Comparison of ENCODE assay signal across 17 mouse cellular contexts in genomic region chr11:67538557-67538956, GRCm38 (mm10).
A peak's percentile ranks its signal among the peaks of the same experiment; 100 is the strongest.
DNase-seq lines count a peak whose midpoint lies in the region; ATAC-seq and TF ChIP-seq lines count a peak whose summit lies in the region.
"Had no signal": no experiment of that assay in that cellular context is flagged by ENCODE, and none has a peak within 500 bp of the region (broad histone marks: within the 10 kb centered on the region; RNA-seq: fewer than 3 reads in every experiment).

No protein-coding gene starts in this region.

- no peak overlapping the region for H3K9ac ChIP-seq in limb, embryonic 14.5 days (ENCODE audit: low read depth, low read length, severe bottlenecking)
- no peak overlapping the region for H3K9ac ChIP-seq in limb, embryonic 15.5 days
- H3K9ac ChIP-seq in stomach, embryonic 15.5 days = no peak overlapping the region
- H3K9ac ChIP-seq in hindbrain, embryonic 12.5 days = no peak overlapping the region
- no peak overlapping the region for H3K9ac ChIP-seq in kidney, embryonic 14.5 days (ENCODE audit: low read depth, low read length)
- H3K9ac ChIP-seq: limb, embryonic 12.5 days; liver, postnatal 0 days; midbrain, embryonic 15.5 days had no signal

- ATAC-seq in limb, embryonic 14.5 days (ENCODE audit: low FRiP score, low read depth) = no peak
- no peak for ATAC-seq in limb, embryonic 15.5 days (ENCODE audit: insufficient number of reproducible peaks, low FRiP score, low TSS enrichment, low read depth)
- ATAC-seq in stomach, embryonic 15.5 days (ENCODE audit: insufficient read depth, low FRiP score, low read depth) = no peak; the same call in 1 of the 2 replicates
- no peak for ATAC-seq in hindbrain, embryonic 12.5 days (ENCODE audit: low FRiP score)
- no peak for ATAC-seq in kidney, embryonic 14.5 days (ENCODE audit: low FRiP score, low TSS enrichment)
- ATAC-seq: liver, postnatal 0 days; midbrain, embryonic 15.5 days; Patski had no signal

- WGBS in limb, embryonic 14.5 days = 75% methylated on average over 6 of the region's 6 CpGs
- WGBS in limb, embryonic 10.5 days = 82% methylated on average over 6 of the region's 6 CpGs
- WGBS in limb, embryonic 15.5 days = 61% methylated on average over 6 of the region's 6 CpGs
- WGBS in stomach, embryonic 15.5 days = 64% methylated on average over 6 of the region's 6 CpGs
- 85% methylated on average over 6 of the region's 6 CpGs for WGBS in hindbrain, embryonic 12.5 days
- 77% methylated on average over 6 of the region's 6 CpGs for WGBS in kidney, embryonic 14.5 days

- TF ChIP-seq POLR2A in limb, embryonic 14.5 days (IDR thresholded peaks at IDR 0.05; ENCODE audit: borderline replicate concordance, extremely low read depth, insufficient read depth, insufficient read length) = no peak

- no peak overlapping the region for H3K4me2 ChIP-seq in limb, embryonic 14.5 days (replicated peaks; ENCODE audit: low read depth, low read length, severe bottlenecking)
- H3K4me2 ChIP-seq in limb, embryonic 15.5 days = no peak overlapping the region
- no peak overlapping the region for H3K4me2 ChIP-seq in stomach, embryonic 15.5 days
- H3K4me2 ChIP-seq in hindbrain, embryonic 12.5 days (replicated peaks) = no peak overlapping the region
- H3K4me2 ChIP-seq in kidney, embryonic 14.5 days (replicated peaks; ENCODE audit: low read depth, low read length) = no peak overlapping the region
- H3K4me2 ChIP-seq: limb, embryonic 12.5 days; midbrain, embryonic 15.5 days had no signal

- H3K4me1 ChIP-seq in limb, embryonic 14.5 days (ENCODE audit: control insufficient read depth, insufficient read depth, low read length) = no peaks in the 10 kb centered on the region
- H3K4me1 ChIP-seq in limb, embryonic 10.5 days = no peaks in the 10 kb centered on the region
- 0 out of 2 replicates have a peak, but pooled peaks cover 8% of the 10 kb centered on the region for H3K4me1 ChIP-seq in limb, embryonic 15.5 days
- H3K4me1 ChIP-seq in stomach, embryonic 15.5 days = peaks cover 5% of the 10 kb centered on the region; the same call in 1 of the 2 replicates
- H3K4me1 ChIP-seq in hindbrain, embryonic 12.5 days = no peaks in the 10 kb centered on the region
- H3K4me1 ChIP-seq in kidney, embryonic 14.5 days (ENCODE audit: control insufficient read depth, insufficient read depth, low read length) = no peaks in the 10 kb centered on the region
- H3K4me1 ChIP-seq: limb, embryonic 12.5 days; midbrain, embryonic 15.5 days had no signal

- H3K9me3 ChIP-seq in limb, embryonic 14.5 days (ENCODE audit: control insufficient read depth, low read length) = no peaks in the 10 kb centered on the region
- H3K9me3 ChIP-seq in limb, embryonic 10.5 days (replicated peaks) = no peaks in the 10 kb centered on the region
- H3K9me3 ChIP-seq in limb, embryonic 15.5 days = no peaks in the 10 kb centered on the region
- no peaks in the 10 kb centered on the region for H3K9me3 ChIP-seq in stomach, embryonic 15.5 days
- H3K9me3 ChIP-seq in hindbrain, embryonic 12.5 days (replicated peaks) = no peaks in the 10 kb centered on the region
- no peaks in the 10 kb centered on the region for H3K9me3 ChIP-seq in kidney, embryonic 14.5 days (ENCODE audit: control insufficient read depth, low read length)
- H3K9me3 ChIP-seq: limb, embryonic 12.5 days; midbrain, embryonic 15.5 days had no signal

- no peak overlapping the region for H3K4me3 ChIP-seq in limb, embryonic 14.5 days (replicated peaks; ENCODE audit: low read length)
- no peak overlapping the region for H3K4me3 ChIP-seq in limb, embryonic 10.5 days
- H3K4me3 ChIP-seq in limb, embryonic 15.5 days = no peak overlapping the region
- H3K4me3 ChIP-seq in stomach, embryonic 15.5 days (replicated peaks) = no peak overlapping the region
- H3K4me3 ChIP-seq in hindbrain, embryonic 12.5 days = no peak overlapping the region
- no peak overlapping the region for H3K4me3 ChIP-seq in kidney, embryonic 14.5 days (ENCODE audit: low read length)
- H3K4me3 ChIP-seq: limb, embryonic 12.5 days; midbrain, embryonic 15.5 days had no signal

- H3K27ac ChIP-seq in limb, embryonic 14.5 days (replicated peaks; ENCODE audit: low read depth, low read length) = no peak overlapping the region
- no peak overlapping the region for H3K27ac ChIP-seq in limb, embryonic 10.5 days
- H3K27ac ChIP-seq in limb, embryonic 15.5 days = peak overlapping the region; percentile 62
- H3K27ac ChIP-seq in stomach, embryonic 15.5 days = peak overlapping the region; percentile 26; the same call in 1 of the 2 replicates
- no peak overlapping the region for H3K27ac ChIP-seq in hindbrain, embryonic 12.5 days
- H3K27ac ChIP-seq in kidney, embryonic 14.5 days (ENCODE audit: low read depth, low read length) = no peak overlapping the region
- H3K27ac ChIP-seq: kidney, postnatal 0 days; limb, embryonic 12.5 days; midbrain, embryonic 15.5 days had no signal

- H3K36me3 ChIP-seq in limb, embryonic 14.5 days (ENCODE audit: control insufficient read depth, insufficient read depth, low read length) = no peaks in the 10 kb centered on the region
- H3K36me3 ChIP-seq in limb, embryonic 10.5 days = no peaks in the 10 kb centered on the region
- no peaks in the 10 kb centered on the region for H3K36me3 ChIP-seq in limb, embryonic 15.5 days
- H3K36me3 ChIP-seq in stomach, embryonic 15.5 days = no peaks in the 10 kb centered on the region
- no peaks in the 10 kb centered on the region for H3K36me3 ChIP-seq in hindbrain, embryonic 12.5 days
- H3K36me3 ChIP-seq in kidney, embryonic 14.5 days (ENCODE audit: control insufficient read depth, insufficient read depth, low read length) = no peaks in the 10 kb centered on the region
- H3K36me3 ChIP-seq: limb, embryonic 12.5 days; midbrain, embryonic 15.5 days had no signal

- DNase-seq in adrenal gland, adult 2 months = peak; percentile 49
- DNase-seq in adrenal gland, adult 8-10 months = no peak
- peak; percentile 23 for DNase-seq in limb, embryonic 14.5 days (ENCODE audit: low spot score)
- DNase-seq in limb, embryonic 10.5 days (ENCODE audit: low spot score) = no peak
- DNase-seq: cerebellum, adult 9-10 months; embryo, embryonic 11 days; layer of hippocampus, postnatal 36 days; liver, postnatal 0 days; thymus, adult 18-20 months had no signal

- no peaks in the 10 kb centered on the region for H3K27me3 ChIP-seq in limb, embryonic 14.5 days (ENCODE audit: control insufficient read depth, insufficient read depth, low read length)
- no peaks in the 10 kb centered on the region for H3K27me3 ChIP-seq in limb, embryonic 10.5 days (ENCODE audit: low read depth, poor library complexity, severe bottlenecking)
- H3K27me3 ChIP-seq in limb, embryonic 15.5 days = no peaks in the 10 kb centered on the region
- H3K27me3 ChIP-seq in stomach, embryonic 15.5 days (replicated peaks) = no peaks in the 10 kb centered on the region
- no peaks in the 10 kb centered on the region for H3K27me3 ChIP-seq in hindbrain, embryonic 12.5 days
- no peaks in the 10 kb centered on the region for H3K27me3 ChIP-seq in kidney, embryonic 14.5 days (ENCODE audit: control insufficient read depth, insufficient read depth, low read length)
- H3K27me3 ChIP-seq: limb, embryonic 12.5 days; midbrain, embryonic 15.5 days; Patski had no signal

Comparison
In these comparisons a context has a peak if more than half of its experiments do, and no peak if none do; other contexts are left out.
1. DNase-seq: peak in adrenal gland, adult 2 months (single experiment) and limb, embryonic 14.5 days (single experiment); none in adrenal gland, adult 8-10 months (single experiment) and limb, embryonic 10.5 days (single experiment).
2. H3K27ac ChIP-seq: peak in limb, embryonic 15.5 days (single experiment) and stomach, embryonic 15.5 days (single experiment); none in limb, embryonic 14.5 days (single experiment), limb, embryonic 10.5 days (single experiment), hindbrain, embryonic 12.5 days (single experiment) and kidney, embryonic 14.5 days (single experiment).